Mouse (Mus musculus) bone marrow macrophage, adult 2 months (primary cell): ENCODE results near the gene Stat3. TPM values are rescaled to one million over a fixed set of nuclear protein-coding genes. Genes with fewer than 3 reads are reported as not detected.

Experiments
- H3K27ac ChIP-seq: 2 replicates; pipeline ENCODE4 v1.5.1; 2012; ENCODE audit warnings: low read depth, low read length; ENCODE audit not compliant: insufficient read depth
- H3K4me1 ChIP-seq: 2 replicates; pipeline ENCODE4 v1.6.1; 2012; ENCODE audit warnings: low read length; ENCODE audit not compliant: control insufficient read depth, insufficient read depth
- H3K4me3 ChIP-seq: 2 replicates; pipeline ENCODE4 v1.5.1; 2012; ENCODE audit warnings: mild to moderate bottlenecking, low read length, moderate library complexity; ENCODE audit not compliant: insufficient read depth
- CTCF ChIP-seq: IDR thresholded peaks from 2 replicates; pipeline ENCODE4 v1.5.1; 2012; ENCODE audit warnings: low read depth, mild to moderate bottlenecking, low read length, moderate library complexity
- POLR2A ChIP-seq: IDR thresholded peaks from 2 replicates; pipeline ENCODE4 v1.6.1; 2012; ENCODE audit warnings: mild to moderate bottlenecking, low read depth, low read length, borderline replicate concordance
- polyA plus RNA-seq: library from polyadenylated mRNA; stranded (reverse); fragments of >200 nt; gene quantifications from 2 replicates; pipeline ENCODE4 v1.2.4, GENCODE M21; 2012; ENCODE audit not compliant: missing spikeins, insufficient read depth, insufficient read length

The Stat3 gene
- polyA plus RNA-seq, 1 experiment, result 73.3 TPM

- Histone ChIP-seq H3K4me3 (peak overlapping the region; percentile 67), H3K4me1 (peaks cover 15% of the 10 kb centered on the region), H3K27ac (peak overlapping the region; percentile 32; the same call in 1 of the 2 replicates)
- TF ChIP-seq CTCF (no peak), POLR2A (no peak; the same call in 1 of the 2 replicates)
Observed at GRCm38 (mm10) chr11:100860198-100861048, 78.9 kb downstream of the Stat3 start.

GRCm38 (mm10) chr11:100859579-100860075 is 79.7 kb downstream of the Stat3 start:
- peaks cover 15% of the 10 kb centered on the region for H3K4me1 ChIP-seq
- TF ChIP-seq POLR2A (no peak), CTCF (no peak)
- no peak overlapping the region for H3K27ac ChIP-seq
- peak overlapping the region; percentile 26; the same call in 1 of the 2 replicates for H3K4me3 ChIP-seq

DNA sequence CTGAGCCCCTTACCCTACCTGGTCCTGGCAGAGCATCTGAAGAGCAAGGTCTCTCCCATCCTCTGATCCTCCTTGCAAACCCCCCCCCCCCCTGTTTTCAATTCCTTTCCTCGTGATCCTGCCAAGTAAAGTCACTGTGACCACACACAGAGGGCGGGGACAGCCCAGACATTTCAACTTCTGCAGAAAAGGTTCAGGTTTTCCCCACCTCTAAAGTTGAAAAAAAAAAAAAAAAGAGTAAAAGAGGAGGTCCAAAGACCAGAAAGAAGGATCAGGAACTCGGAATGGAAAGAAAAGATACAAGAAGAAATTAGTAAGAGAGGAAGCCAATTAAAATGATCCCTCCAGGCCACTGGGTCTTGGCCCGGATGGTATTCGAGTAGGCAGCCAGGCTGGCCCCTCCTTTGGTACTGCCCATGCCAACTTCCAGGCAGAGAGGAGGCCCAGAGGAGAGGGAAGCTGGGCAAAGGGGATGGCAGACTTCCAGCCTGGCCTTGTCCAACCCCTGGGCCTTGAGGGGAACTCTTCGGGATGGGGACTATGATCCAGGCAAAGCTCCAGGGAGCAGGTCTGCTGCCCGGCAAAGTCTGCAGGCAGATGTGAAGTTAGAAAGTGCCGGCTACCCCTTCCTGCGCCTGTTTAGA is 80.3 kb downstream of the Stat3 start, which contains the start of gene Stat5a:
Stat5a (plus strand) TSS at position 417 of the 644 bp plus-strand sequence.
- Histone ChIP-seq H3K27ac (peak within 1 kb of the TSS; percentile 32; the same call in 1 of the 2 replicates), H3K4me1 (peaks cover 15% of the 10 kb centered on the region), H3K4me3 (peak within 1 kb of the TSS; percentile 67)
- TF ChIP-seq POLR2A (no peak), CTCF (no peak)

DNA sequence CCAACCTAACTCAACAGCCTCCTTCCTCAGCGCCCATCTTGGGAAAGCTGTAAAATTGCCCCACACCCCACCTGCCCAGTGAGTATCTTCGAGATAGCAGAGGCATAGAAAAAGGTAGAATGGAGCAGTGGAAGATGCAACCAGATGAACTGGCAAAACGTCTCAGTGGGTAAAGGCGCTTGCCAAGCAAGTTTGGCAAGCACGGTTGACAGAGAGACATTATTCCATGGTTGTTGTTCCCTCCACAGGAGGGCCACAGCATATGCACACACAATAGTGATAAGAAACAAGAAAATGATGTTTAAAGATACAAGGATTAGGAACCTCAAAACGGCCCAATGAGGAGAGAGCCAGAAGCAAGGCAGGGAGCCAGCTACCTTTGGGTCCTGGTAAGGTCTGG is 81.4 kb downstream of the Stat3 start:
- peaks cover 15% of the 10 kb centered on the region for H3K4me1 ChIP-seq
- no peak overlapping the region for H3K4me3 ChIP-seq
- H3K27ac ChIP-seq, result no peak overlapping the region
- TF ChIP-seq CTCF, result no peak
- TF ChIP-seq POLR2A, result no peak

- peaks cover 10% of the 10 kb centered on the region for H3K4me1 ChIP-seq
- TF ChIP-seq CTCF (no peak), POLR2A (no peak)
- H3K27ac ChIP-seq, result no peak overlapping the region
- H3K4me3 ChIP-seq, result no peak overlapping the region
Observed at GRCm38 (mm10) chr11:100855178-100855577, 84.2 kb downstream of the Stat3 start.

DNA sequence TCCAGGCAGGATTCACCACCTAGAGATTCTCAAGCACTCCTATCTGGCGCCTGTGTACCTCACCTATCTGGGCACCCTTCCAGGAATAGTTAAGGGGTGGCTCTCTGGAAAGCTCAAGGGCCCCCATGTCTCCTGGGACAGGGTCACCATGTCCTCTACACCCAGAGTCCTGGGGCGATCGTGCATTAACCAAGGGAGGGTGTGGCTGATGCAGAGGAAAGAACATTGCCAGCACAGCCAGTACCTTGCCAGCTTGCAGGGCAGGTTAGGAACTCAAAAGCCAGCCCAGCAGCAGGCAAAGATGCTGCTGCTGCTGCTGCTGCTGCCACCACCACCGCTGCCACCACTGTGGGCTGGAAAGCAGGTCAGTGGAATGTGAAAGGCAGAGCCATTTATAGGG is 85.1 kb downstream of the Stat3 start:
- TF ChIP-seq POLR2A, result no peak
- no peak for TF ChIP-seq CTCF
- H3K4me1 ChIP-seq, result peaks cover 5% of the 10 kb centered on the region; the same call in 1 of the 2 replicates
- no peak overlapping the region for H3K27ac ChIP-seq
- H3K4me3 ChIP-seq, result no peak overlapping the region

- TF ChIP-seq POLR2A, result no peak
- peaks cover 9% of the 10 kb centered on the region for H3K4me1 ChIP-seq
- no peak overlapping the region for H3K4me3 ChIP-seq
- no peak overlapping the region for H3K27ac ChIP-seq
Observed at GRCm38 (mm10) chr11:100853018-100853417, 86.3 kb downstream of the Stat3 start.

DNA sequence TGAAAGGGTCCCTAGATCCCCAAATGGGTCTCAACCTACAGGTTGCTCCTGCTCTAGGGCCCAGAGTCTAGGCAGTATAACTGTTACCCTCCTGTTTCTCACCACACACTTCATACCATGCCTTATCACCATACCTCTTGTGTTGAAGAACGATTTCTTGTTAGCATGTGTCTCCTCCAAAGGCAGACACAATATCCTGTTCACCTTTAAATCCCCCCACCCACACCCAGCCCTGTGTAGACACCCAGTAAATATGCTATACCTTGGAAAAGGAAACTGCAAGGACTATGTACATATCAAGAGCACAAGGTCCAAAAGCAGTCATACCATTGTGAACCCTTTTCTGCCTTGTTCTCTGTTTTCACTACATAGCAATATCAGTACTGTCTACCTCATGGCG is 87.3 kb downstream of the Stat3 start:
- H3K27ac ChIP-seq, result no peak overlapping the region
- no peak overlapping the region for H3K4me3 ChIP-seq
- peaks cover 11% of the 10 kb centered on the region for H3K4me1 ChIP-seq
- no peak for TF ChIP-seq POLR2A
- TF ChIP-seq CTCF, result no peak

DNA sequence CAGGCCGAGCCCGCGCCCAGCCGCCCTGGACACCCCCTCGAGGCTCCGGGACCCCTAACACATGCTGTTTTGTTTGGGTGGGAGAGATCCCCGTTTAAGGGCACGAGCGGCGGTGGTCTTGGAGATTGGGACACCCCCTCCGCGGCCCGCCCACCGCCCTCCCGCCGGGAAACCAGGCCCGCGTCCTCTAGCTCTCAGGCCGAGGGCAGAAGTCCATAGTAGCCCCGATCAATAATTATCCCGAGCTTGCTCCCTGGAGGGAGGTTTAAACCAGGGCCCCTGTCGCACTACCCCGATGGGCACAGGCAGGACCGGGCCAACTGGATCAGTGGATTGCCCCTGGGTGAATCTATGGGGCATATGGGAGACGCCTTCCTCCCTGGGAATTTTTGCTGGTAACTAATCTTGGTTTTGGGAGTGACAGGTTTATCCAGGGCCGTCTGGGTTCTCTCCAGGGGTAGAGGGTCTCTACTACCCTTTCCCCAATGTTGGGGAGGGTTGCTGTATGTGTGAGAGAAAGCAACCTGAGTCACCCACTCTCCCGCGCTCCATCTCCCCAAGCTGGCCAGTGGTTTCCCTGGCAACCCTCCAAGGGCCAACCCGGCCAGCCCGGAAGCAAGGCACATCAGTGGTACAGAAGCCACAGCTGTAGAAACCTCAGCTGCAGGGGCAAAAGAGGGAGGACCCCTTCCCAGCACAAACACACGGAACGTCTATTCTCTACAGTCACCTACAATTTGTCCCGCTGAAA is 88.4 kb downstream of the Stat3 start:
- Histone ChIP-seq H3K4me3 (peak overlapping the region; percentile 91), H3K4me1 (peaks cover 19% of the 10 kb centered on the region), H3K27ac (no peak overlapping the region)
- TF ChIP-seq CTCF (no peak), POLR2A (no peak)
